Comparison of ENCODE assay signal across 8 mouse cellular contexts in genomic region chr7:138413496-138413895, GRCm38 (mm10). TPM values are rescaled to one million over a fixed set of nuclear protein-coding genes. Genes with fewer than 3 reads are reported as not detected.
"Had no signal": no experiment of that assay in that cellular context is flagged by ENCODE, and none has a peak within 500 bp of the region (broad histone marks: within the 10 kb centered on the region; RNA-seq: fewer than 3 reads in every experiment).

No protein-coding gene starts in this region.

- DNase-seq: kidney, adult 8-10 months; kidney, postnatal 36 days; liver, embryonic 13.5 days; liver, postnatal 0 days; lung, postnatal 14 days; thymus, postnatal 4 days had no signal

RNA-seq across cellular contexts. Expression of gene Tcerg1l, which starts 16.0 kb away (rescaled TPM):
- total RNA-seq: monocyte, adult 5-6 weeks; neutrophil, adult 5-6 weeks had no signal
